Mouse (Mus musculus) spleen, postnatal 36 days (tissue): Measurements from ENCODE around the gene 7530416G11Rik.

Experiments used
- DNase-seq, 2 experiments: peaks; one replicate each; pipeline ENCODE4 v3.0.0; 2022; ENCODE audit warnings: low spot score in 2 of 2, mixed read lengths in 1 of 2

Gene 7530416G11Rik

GRCm38 (mm10) chr15:85503127-85503526, at the start of gene 7530416G11Rik:
7530416G11Rik (minus strand) TSS chr15:85503227.
- no peak for DNase-seq

DNA sequence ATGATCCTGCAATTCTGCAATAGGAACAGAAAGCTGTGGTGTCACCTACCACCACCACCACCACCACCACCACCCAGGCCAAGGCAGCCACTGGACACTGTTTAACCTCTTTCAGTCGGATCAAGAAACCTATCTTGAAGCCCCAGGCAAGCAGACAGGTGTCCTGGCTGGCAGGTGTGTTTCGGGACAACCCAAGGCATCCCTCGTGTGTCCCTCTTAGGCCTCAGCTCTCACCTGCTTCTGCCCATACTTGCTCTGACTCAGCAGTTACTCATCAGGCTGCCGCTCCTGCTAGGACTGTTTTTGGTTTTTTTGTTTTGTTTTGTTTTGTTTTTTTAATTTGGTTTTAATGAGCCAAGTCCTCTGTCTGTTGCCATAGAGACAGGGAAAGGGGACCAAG, 43.5 kb upstream of the 7530416G11Rik start:
- DNase-seq: no peak

DNA sequence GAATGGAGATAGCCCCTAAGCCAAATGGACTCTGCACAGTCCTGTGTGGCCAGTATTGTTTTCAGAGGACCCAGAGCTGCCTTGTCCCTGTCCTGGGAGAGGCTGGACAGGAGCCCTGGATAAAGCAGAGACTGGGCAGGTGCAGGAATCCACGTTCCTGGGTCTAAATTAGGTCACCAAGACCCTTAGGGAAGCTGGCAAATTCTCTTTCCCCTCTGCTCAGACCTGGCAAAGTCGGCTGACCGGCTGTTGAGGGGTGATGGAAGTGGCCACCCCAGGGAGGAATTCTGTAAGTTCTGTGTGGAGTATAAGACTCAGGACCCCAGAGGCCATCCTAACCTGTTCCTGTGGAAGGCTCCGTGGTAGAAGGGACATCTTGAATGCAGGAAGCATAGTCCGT, 42.3 kb upstream of the 7530416G11Rik start:
- no peak for DNase-seq

DNA sequence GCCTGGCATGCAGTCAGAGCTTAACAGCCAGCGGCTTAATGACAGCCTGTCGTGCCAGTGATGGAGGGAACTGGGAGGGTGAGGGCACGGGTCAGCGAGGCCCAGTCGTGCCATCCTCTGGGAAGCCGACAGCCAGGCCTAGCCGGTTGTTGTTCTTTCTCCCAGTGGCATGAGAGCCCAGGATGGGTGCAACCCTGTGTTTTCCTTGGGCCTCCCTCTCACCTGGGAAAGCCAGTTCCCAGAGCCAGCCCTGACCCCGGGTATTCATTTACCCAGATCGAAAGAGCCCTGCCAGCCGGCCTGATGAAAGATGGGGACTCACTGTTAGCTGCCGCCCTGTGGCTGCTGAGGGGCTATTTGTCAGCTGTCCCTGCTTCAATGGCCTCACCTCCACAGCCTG, 35.1 kb upstream of the 7530416G11Rik start:
- no peak for DNase-seq

DNA sequence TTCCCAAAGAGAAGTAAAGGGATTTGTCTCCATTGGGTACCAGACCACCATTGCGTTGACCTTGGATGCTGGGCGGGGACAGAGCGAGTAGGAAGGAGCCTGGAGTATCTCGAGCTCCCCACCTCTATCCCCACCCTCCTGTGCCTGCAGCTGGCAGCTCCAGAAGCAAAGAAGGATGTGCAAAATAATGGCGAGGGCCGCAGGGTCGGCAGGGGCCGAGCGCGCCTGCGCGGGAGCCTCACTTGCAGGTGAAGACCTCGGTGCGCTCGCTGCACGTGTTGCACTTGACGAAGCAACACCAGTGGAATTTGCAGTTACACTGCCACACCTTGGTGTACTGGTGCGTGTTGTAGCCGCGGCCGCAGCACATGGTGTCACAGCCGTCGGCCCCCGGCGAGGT, 34.1 kb upstream of the 7530416G11Rik start:
- no peak for DNase-seq

- no peak for DNase-seq
These were observed 31.6 kb upstream of the 7530416G11Rik start for GRCm38 (mm10) chr15:85534646-85535045.

DNA sequence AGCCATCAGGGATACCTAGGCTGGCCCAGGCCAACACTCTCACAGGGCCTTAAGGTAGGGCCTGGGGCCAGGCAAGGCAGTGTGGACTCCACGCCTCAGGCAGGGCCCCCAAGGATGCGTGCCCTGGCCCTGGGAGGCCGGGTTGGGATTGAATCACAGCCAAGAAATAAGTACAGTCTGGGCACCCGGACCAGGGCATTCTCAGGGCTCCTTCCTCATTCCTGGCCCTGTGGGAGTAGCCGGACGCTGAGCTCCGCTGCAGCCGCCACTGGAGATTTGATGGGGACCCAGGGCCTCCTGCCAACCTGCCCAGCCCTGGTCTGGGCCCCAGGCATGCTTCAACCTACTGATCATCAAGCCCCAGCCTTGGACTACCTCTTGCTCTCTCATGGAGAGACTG, 31.2 kb upstream of the 7530416G11Rik start:
- no peak for DNase-seq

DNA sequence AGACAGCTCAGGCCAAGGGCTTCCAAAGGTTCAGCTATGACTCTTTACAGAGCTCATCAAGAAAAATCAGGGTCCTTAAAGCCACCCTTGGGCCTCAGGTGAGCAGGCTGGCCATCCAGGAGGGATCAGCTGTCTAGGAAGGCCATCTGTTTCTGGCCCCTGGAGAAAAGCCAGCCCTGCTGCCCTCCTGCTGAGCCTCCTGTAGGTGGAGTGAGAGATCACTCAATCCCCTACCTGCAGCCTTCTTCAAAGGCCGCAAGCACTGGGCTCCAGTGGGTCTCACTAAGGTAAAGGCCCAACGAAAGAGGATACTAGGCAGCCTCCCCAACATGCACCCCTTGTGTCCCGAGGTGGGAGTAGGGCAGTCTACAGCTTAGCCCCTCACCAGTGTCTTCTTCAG, 29.0 kb upstream of the 7530416G11Rik start:
- no peak for DNase-seq

GRCm38 (mm10) chr15:85529911-85530310, 26.9 kb upstream of the 7530416G11Rik start:
- no peak for DNase-seq

GRCm38 (mm10) chr15:85524404-85524950, 21.4 kb upstream of the 7530416G11Rik start:
- DNase-seq: no peak

GRCm38 (mm10) chr15:85523173-85523991, 20.4 kb upstream of the 7530416G11Rik start:
- DNase-seq: peak in 1 of 2 experiments; percentile 8

- DNase-seq: no peak
These were observed 16.4 kb upstream of the 7530416G11Rik start for GRCm38 (mm10) chr15:85519438-85519837.

- DNase-seq: no peak
These were observed 4.5 kb upstream of the 7530416G11Rik start for GRCm38 (mm10) chr15:85507370-85508014.

- DNase-seq: no peak
These were observed 3.7 kb upstream of the 7530416G11Rik start for GRCm38 (mm10) chr15:85506680-85507079.

DNA sequence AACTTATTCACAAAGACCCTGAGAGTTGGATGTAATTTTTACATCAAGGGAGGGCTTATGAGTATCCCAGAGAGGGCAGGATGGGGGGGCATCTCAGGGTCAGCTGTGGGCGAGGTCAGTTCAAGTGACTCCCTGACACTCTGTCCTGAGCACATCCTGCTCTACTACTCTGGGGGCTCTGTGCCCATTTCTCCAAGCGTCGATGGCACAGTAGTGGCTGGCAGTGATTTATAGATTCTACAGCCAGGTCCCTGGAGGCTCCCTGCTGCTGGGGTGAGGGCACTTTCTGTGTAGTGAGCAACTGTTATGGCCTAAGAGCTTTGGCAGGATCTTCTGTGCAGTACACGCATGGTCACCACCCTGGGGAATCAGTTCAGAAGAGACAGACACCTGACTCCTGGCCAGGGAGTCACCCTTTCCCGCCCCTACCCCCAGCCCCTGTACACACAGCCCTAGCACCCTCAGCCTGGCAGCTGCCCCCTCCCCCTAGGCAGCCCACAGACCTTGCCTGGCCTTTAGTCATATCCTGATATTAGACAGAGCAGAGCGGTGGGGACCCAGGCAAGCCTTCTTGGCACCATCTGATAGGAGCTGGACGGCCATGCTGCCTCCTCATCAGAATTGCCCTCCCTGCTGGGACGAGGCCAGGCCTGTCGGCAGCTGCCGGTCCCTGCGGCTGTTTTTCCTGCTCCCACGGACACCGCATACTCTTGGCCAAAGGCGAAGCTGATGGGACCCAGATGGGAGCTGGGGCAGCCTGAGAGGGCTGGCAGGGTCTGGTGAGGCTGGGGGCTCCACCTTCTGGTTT, 2.3 kb upstream of the 7530416G11Rik start:
- DNase-seq: no peak

DNA sequence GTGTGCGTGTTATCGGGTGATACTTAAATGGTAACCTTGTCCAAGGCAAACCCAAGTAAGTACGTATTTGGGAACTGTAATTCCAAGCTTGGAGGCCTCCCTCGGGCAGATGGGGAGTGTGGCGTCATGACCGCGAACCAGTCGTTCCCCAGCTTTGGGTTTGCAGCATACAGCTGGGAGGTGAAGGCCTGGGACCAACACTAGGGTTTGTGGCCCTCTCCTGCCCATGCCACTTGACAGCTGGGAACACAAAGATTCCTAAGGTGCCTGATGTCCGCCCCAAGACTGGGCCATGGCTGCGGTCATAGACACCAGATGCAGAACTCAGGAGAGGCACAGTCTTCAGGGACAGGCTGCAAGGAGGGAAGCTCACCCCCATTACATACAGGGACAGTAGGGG, 2.8 kb downstream of the 7530416G11Rik start:
- DNase-seq: no peak

DNA sequence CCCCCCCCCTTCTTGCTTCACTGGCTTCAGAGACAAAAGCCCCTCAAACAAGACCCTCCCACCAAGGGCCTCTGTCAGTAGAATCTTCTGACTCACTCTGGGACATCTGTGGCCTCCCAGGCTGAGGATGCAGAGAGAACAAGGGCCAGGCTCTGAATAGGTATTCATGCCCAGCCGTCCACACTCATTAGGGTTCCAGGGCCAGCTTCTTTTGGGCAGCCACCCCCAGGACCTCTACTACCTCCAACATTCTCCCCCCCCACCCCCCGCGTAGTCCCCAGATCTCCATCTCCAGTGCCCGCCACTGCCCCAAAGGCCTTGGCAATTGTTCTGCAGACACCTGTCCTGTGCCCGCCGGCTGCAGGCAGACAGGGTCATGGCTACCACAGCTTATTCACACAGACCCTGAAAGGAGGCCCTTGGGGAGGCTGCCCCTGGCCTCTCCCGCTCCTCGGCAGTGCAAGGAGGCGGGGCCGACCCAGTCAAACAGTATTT, 5.0 kb downstream of the 7530416G11Rik start:
- no peak for DNase-seq

DNA sequence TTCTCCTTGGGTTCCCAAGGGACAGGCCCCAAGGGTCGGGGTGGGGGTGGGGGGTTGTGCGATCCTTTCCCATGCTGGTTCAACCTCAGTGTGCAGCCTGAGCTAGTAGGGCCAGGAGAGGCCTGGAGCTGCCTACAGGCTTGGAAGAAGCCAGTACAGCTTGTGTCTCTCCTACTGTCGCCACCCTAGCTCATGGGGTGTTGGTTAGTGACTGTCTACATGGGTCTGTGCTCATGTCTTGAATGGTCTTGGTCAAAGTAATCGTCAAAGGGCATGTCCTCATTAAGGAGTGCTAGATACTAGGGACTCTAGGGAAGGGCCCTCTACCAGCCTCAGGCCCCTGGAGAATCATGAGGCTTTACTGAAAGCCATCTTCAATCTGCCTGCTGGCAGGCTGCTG, 5.5 kb downstream of the 7530416G11Rik start:
- DNase-seq: no peak

GRCm38 (mm10) chr15:85494163-85494621, 8.8 kb downstream of the 7530416G11Rik start:
- no peak for DNase-seq

DNA sequence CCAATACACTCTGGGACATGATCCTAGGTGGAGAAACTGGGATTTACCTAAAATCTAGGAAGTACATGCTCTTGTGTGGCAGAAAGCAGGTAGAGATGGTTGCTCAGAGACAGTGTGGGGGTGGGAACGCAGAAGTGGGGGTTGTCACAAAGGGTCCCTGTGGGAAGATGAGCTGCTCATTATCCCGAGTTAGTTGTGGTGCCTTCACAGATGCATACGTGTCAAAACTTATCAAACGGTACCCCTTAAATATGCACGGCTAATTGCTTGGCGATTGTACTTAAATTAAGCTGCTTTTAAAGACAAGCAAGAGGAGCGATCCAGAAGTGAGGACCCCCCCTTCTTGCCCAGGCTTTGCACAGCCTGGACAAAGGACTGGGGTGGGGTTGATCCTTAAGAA, 13.3 kb downstream of the 7530416G11Rik start:
- DNase-seq: no peak

GRCm38 (mm10) chr15:85488900-85489299, 14.1 kb downstream of the 7530416G11Rik start:
- DNase-seq: no peak

DNA sequence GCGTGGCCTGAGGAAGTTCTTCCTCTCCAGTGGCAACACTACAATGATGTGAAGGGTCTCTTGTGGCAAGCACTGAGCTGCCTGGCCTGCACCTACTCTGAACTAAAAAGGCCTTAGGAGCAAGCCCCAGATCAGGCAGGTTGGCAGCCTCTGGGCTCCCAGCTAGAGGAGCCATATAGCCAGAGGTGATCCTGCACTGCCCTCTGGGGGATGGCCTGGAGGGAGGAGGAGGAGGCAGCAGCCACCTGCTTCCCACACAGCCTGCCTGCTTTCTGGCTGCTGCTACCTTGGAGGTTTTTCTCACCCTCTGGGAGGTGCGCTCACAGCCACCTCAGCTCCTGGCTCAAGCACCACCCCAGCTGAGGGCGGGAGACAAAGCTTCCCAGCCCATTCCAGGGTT, 22.4 kb downstream of the 7530416G11Rik start:
- DNase-seq: no peak
